Comparison of ENCODE assay signal across 10 mouse cellular contexts in the genomic region with DNA sequence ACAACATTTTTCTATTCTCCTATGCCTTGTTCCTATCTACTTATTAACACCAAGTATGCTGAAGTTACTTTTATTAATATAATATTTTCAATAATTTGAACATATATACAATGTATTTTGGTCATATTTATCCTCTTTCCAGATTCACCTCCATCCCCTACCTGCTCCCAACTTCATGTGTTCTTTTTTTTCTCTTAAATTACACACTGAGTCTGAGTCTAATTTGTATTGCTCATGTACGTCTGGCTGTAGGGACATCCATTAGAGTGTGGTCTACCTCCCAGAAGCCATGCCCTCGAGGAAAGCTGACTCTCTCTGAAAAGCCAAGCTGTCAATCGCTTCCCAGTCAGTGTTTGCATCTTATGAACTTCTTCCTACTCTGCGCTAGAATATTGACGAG. TPM values are rescaled to one million over a fixed set of nuclear protein-coding genes. Genes with fewer than 3 reads are reported as not detected.
DNase-seq lines count a peak whose midpoint lies in the region; ATAC-seq and TF ChIP-seq lines count a peak whose summit lies in the region.
"Had no signal": no experiment of that assay in that cellular context is flagged by ENCODE, and none has a peak within 500 bp of the region (broad histone marks: within the 10 kb centered on the region; RNA-seq: fewer than 3 reads in every experiment).

A gene (plus strand): TSS at position 301 of the 400 bp plus-strand sequence.

- dilution Hi-C loops in CH12.LX (cut with MboI; ENCODE audit: extremely low pct_ligation_motif_present, extremely low pct_unique_long_range_greater_than_20kb, low sequenced_read_pairs): no loop called here

- no peak for TF ChIP-seq EP300 in CH12.LX (IDR thresholded peaks at IDR 0.05; ENCODE audit: low read length)

- no peak for TF ChIP-seq RAD21 in CH12.LX (IDR thresholded peaks at IDR 0.05; ENCODE audit: low read depth, low read length)

- no peaks in the 10 kb centered on the region for H3K79me2 ChIP-seq in CH12.LX (replicated peaks; ENCODE audit: control insufficient read depth, extremely low read depth, insufficient read depth, poor library complexity, severe bottlenecking)

- no peak for TF ChIP-seq POLR2A in CH12.LX (IDR thresholded peaks at IDR 0.05; ENCODE audit: low read depth, low read length)

- no peaks in the 10 kb centered on the region for H3K9me3 ChIP-seq in heart, embryonic 11.5 days (replicated peaks; ENCODE audit: control insufficient read depth, low read length)
- no peaks in the 10 kb centered on the region for H3K9me3 ChIP-seq in CH12.LX (replicated peaks; ENCODE audit: low read length)
- H3K9me3 ChIP-seq in forebrain, embryonic 13.5 days (replicated peaks): no peaks in the 10 kb centered on the region
- no peaks in the 10 kb centered on the region for H3K9me3 ChIP-seq in liver, embryonic 13.5 days (replicated peaks)

- TF ChIP-seq CTCF in CH12.LX (conservative IDR thresholded peaks at IDR 0.05 in 1 of 2, IDR thresholded peaks at IDR 0.05 in 1 of 2; ENCODE audit: low read depth in 2 of 2, low read length in 2 of 2): no peak

- H3K9ac ChIP-seq in heart, embryonic 11.5 days (ENCODE audit: low read depth, low read length): peak within 1 kb of the TSS; percentile 49; the same call in 1 of the 2 replicates
- peak within 1 kb of the TSS; percentile 39; the same call in 1 of the 2 replicates for H3K9ac ChIP-seq in CH12.LX (ENCODE audit: insufficient read depth, low read depth)
- H3K9ac ChIP-seq in forebrain, embryonic 13.5 days: peak within 1 kb of the TSS; percentile 83
- H3K9ac ChIP-seq in liver, embryonic 13.5 days: peak within 1 kb of the TSS; percentile 64; the same call in 1 of the 2 replicates

- peak within 1 kb of the TSS; percentile 72 for H3K4me3 ChIP-seq in heart, embryonic 11.5 days (ENCODE audit: low read depth, low read length)
- peak within 1 kb of the TSS in 2 of 3 experiments; percentile 2 to 69 for H3K4me3 ChIP-seq in CH12.LX (replicated peaks in 1 of 3; ENCODE audit: low read depth in 2 of 3, low read length in 2 of 3, poor library complexity in 1 of 3)
- peak within 1 kb of the TSS; percentile 73 for H3K4me3 ChIP-seq in forebrain, embryonic 13.5 days
- H3K4me3 ChIP-seq in liver, embryonic 13.5 days (replicated peaks): peak within 1 kb of the TSS; percentile 66

- peak within 1 kb of the TSS; percentile 94; the same call in 1 of the 2 replicates for H3K27ac ChIP-seq in heart, embryonic 11.5 days (ENCODE audit: low read depth, low read length)
- no peak within 1 kb of the TSS for H3K27ac ChIP-seq in CH12.LX (ENCODE audit: insufficient read depth, low read depth)
- H3K27ac ChIP-seq in forebrain, embryonic 13.5 days: 0 out of 2 replicates have a peak within 1 kb of the TSS, but pooled peaks have one; percentile 85
- H3K27ac ChIP-seq in liver, embryonic 13.5 days: no peak within 1 kb of the TSS

- intact Hi-C loops in heart, postnatal 25 days (cut with DNase I): no loop called here

- H3K27me3 ChIP-seq in heart, embryonic 11.5 days (ENCODE audit: control insufficient read depth, insufficient read depth, low read length): no peaks in the 10 kb centered on the region
- H3K27me3 ChIP-seq in CH12.LX (replicated peaks): peaks cover 6% of the 10 kb centered on the region
- 0 out of 2 replicates have a peak, but pooled peaks cover 3% of the 10 kb centered on the region for H3K27me3 ChIP-seq in forebrain, embryonic 13.5 days
- peaks cover 24% of the 10 kb centered on the region for H3K27me3 ChIP-seq in liver, embryonic 13.5 days

- no peak for DNase-seq in heart, postnatal 25 days (ENCODE audit: low spot score)
- no peak for DNase-seq in CH12.LX (ENCODE audit: extremely low read depth)
- DNase-seq in liver, embryonic 13.5 days: no peak
- DNase-seq in gastrocnemius, postnatal 25 days: no peak
- no peak for DNase-seq in adrenal gland, postnatal 36 days
- no peak for DNase-seq in spleen, postnatal 36 days (ENCODE audit: low spot score in 2 of 2)
- DNase-seq: cerebellum, adult 11-12 months had no signal

- ATAC-seq in heart, embryonic 11.5 days (replicated peaks; ENCODE audit: insufficient number of reproducible peaks, low FRiP score, low TSS enrichment): no peak
- ATAC-seq in forebrain, embryonic 13.5 days: no peak
- no peak for ATAC-seq in liver, embryonic 13.5 days (ENCODE audit: low read depth)
- ATAC-seq: CD4-positive, CD25-positive, alpha-beta regulatory T cell, adult 4 months had no signal

- no peaks in the 10 kb centered on the region for H3K36me3 ChIP-seq in heart, embryonic 11.5 days (ENCODE audit: control insufficient read depth, insufficient read depth, low read length)
- no peaks in the 10 kb centered on the region for H3K36me3 ChIP-seq in CH12.LX (replicated peaks in 1 of 2; ENCODE audit: control insufficient read depth in 1 of 2, insufficient read depth in 1 of 2, low read length in 1 of 2)
- no peaks in the 10 kb centered on the region for H3K36me3 ChIP-seq in forebrain, embryonic 13.5 days (ENCODE audit: poor library complexity, severe bottlenecking)
- H3K36me3 ChIP-seq in liver, embryonic 13.5 days: no peaks in the 10 kb centered on the region

- peak within 1 kb of the TSS; percentile 91 for H3K4me2 ChIP-seq in heart, embryonic 11.5 days
- H3K4me2 ChIP-seq in CH12.LX (ENCODE audit: insufficient read depth, low read depth, poor library complexity, severe bottlenecking): peak within 1 kb of the TSS; percentile 35; the same call in 1 of the 2 replicates
- peak within 1 kb of the TSS; percentile 72 for H3K4me2 ChIP-seq in forebrain, embryonic 13.5 days
- peak within 1 kb of the TSS; percentile 92 for H3K4me2 ChIP-seq in liver, embryonic 13.5 days

- in situ Hi-C loops in CH12.LX (cut with MboI; ENCODE audit: low pct_ligation_motif_present, low pct_unique_long_range_greater_than_20kb, low sequenced_read_pairs): loop anchor here (25.0 kb wide), 2 partner anchors 284 to 659 kb away; a partner anchor contains a TSS

- 0 out of 2 replicates have a peak, but pooled peaks cover 3% of the 10 kb centered on the region for H3K4me1 ChIP-seq in heart, embryonic 11.5 days (ENCODE audit: control insufficient read depth, insufficient read depth, low read length)
- peaks cover 0 to 10% of the 10 kb centered on the region in 2 experiments; a peak in 2 of 4 replicates for H3K4me1 ChIP-seq in CH12.LX (ENCODE audit: control insufficient read depth in 1 of 2, insufficient read depth in 2 of 2)
- peaks cover 17% of the 10 kb centered on the region for H3K4me1 ChIP-seq in forebrain, embryonic 13.5 days
- peaks cover 22% of the 10 kb centered on the region for H3K4me1 ChIP-seq in liver, embryonic 13.5 days (replicated peaks)

- WGBS in heart, embryonic 11.5 days (ENCODE audit: insufficient replicate concordance): 78% methylated on average over 5 of the region's 5 CpGs
- 72% methylated on average over 5 of the region's 5 CpGs for WGBS in forebrain, embryonic 13.5 days
- WGBS in liver, embryonic 13.5 days (ENCODE audit: insufficient replicate concordance): 67% methylated on average over 5 of the region's 5 CpGs

TF ChIP-seq in CH12.LX, 34 proteins besides CTCF, POLR2A, EP300 and RAD21:
- TF ChIP-seq IRF4 (IDR thresholded peaks at IDR 0.05; ENCODE audit: low read depth, low read length) (no peak), USF1 (IDR thresholded peaks at IDR 0.05; ENCODE audit: low read depth, low read length) (no peak)

RNA-seq across cellular contexts. Expression of the gene that starts here (rescaled TPM):
- 0.60 and 0.83 TPM in 2 replicates for polyA plus RNA-seq in heart, embryonic 11.5 days (2014; fragmentation: Nextera tagmentation; extraction: Ambion mirVana)
- under 1 TPM in 1 of 2 experiments, not detected in 1; 0.11 TPM for total RNA-seq in heart, postnatal 25 days (2021)
- total RNA-seq in CH12.LX (2012; rRNA removed): not detected in 2 replicates
- total RNA-seq in CH12.LX (2014; rRNA removed): not detected in 2 replicates
- not detected in 2 replicates for polyA plus RNA-seq in CH12.LX (2012; ENCODE audit: insufficient read length, low read depth)
- polyA plus RNA-seq in forebrain, embryonic 13.5 days (2015; fragmentation: Nextera tagmentation; extraction: Ambion mirVana): 0.22 and 0.31 TPM in 2 replicates
- 0.13 and 0.17 TPM in 2 replicates for polyA plus RNA-seq in liver, embryonic 13.5 days (2015; fragmentation: Nextera tagmentation; extraction: Ambion mirVana)
- total RNA-seq in gastrocnemius, postnatal 25 days (2021): under 1 TPM in 1 of 2 experiments, not detected in 1; 0.35 TPM
- total RNA-seq in adrenal gland, postnatal 36 days (2021): under 1 TPM in 1 of 2 experiments, not detected in 1; 0.26 TPM

Comparison
In these comparisons a context has a peak if more than half of its experiments do, and no peak if none do; other contexts are left out.
1. H3K27ac ChIP-seq: peak in heart, embryonic 11.5 days (single experiment) and forebrain, embryonic 13.5 days (single experiment); none in CH12.LX (single experiment) and liver, embryonic 13.5 days (single experiment).
2. H3K4me2 ChIP-seq: peak in every context shown above with its lines; median percentile 92 in liver, embryonic 13.5 days; 91 in heart, embryonic 11.5 days; 72 in forebrain, embryonic 13.5 days; 35 in CH12.LX.
3. Peak in every context shown above with its lines, with median percentiles within 50 percentile points of each other: H3K4me3 ChIP-seq and H3K9ac ChIP-seq.